Mouse (Mus musculus): ENCODE data around the gene Kcnc3.

Gene Kcnc3

GRCm38 (mm10) chr7:44590402-44591347 lies at the start of gene Kcnc3:
Gene Kcnc3, plus strand, starts transcription at chr7:44590664.
- peak; percentile 88 for DNase-seq (ENCODE audit: low spot score)

DNA sequence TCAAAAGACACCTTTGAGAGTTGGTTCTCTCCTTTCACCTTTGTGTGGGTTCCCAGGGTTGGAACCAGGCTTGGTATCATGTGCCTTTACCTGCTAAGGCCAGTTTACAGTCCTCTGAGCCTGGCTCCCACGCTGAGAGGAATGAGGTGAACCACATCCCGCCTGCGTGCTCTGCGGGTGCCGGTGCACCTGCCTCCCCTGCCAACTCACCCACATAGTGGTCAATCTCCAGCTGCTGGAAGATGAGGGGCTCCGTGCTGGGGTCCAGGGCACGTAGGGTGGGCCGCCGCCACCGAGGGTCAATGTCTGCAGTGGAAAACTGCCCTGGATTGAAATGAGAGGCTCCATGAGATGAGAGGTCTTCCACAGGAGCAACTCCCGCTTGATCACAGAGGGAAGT lies 47.9 kb upstream of the Kcnc3 start:
- no peak for DNase-seq (ENCODE audit: low spot score)

GRCm38 (mm10) chr7:44543071-44543470 lies 47.4 kb upstream of the Kcnc3 start:
- no peak for DNase-seq (ENCODE audit: low spot score)

GRCm38 (mm10) chr7:44546274-44546673 lies 44.2 kb upstream of the Kcnc3 start:
- no peak for DNase-seq (ENCODE audit: low spot score)

- no peak for DNase-seq (ENCODE audit: low spot score)
Observed at GRCm38 (mm10) chr7:44547041-44547440, 43.4 kb upstream of the Kcnc3 start.

GRCm38 (mm10) chr7:44547725-44548124 lies 42.7 kb upstream of the Kcnc3 start:
- DNase-seq (ENCODE audit: low spot score) = no peak

DNA sequence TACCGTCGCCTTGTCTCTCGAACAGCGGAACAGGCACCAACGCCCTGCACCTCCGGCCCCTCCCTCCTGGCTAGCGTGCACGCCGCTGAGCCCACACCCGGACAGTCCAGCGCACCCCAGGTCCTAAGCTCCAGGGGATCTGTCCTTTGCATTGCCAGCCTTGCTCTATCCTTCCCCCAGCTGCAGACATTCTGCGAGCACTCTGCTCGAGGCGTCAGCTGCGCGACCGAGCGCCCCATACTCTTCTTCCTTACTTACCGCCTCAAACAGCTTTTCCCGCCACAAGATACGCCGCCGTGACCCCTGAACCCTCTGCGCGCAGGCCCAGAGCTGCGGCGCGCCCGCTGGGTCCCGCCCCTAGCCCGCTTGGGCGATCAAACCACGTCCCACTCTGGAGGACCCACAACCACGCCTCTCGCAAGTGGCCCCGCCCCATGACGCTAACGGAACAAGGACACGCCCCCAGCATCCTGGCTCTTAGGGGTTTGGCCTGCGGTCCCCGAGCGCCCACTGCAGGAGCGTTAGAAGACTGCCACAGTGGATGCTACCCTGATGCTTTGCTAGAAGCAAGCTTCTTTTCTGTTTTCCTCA lies 41.9 kb upstream of the Kcnc3 start, which contains the start of gene Pold1:
Gene Pold1 (minus strand): TSS at position 353 of the 591 bp plus-strand sequence.
- peak; percentile 100 for DNase-seq (ENCODE audit: low spot score)

GRCm38 (mm10) chr7:44549621-44550408 lies 40.6 kb upstream of the Kcnc3 start:
- peak; percentile 45 for DNase-seq (ENCODE audit: low spot score)

DNA sequence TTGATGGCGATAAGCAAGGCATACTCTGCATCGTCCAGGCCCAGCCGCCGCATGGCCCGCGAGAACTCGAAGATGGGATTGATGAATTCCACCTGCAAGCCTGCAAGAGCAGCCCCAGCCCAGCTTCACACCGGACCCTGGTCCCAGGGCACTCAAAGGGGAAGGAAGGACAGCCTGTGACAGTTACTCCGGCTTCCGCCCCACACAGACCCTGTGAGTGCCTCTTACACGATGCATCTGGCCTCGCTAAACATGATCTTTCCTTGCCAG lies 40.1 kb upstream of the Kcnc3 start:
- DNase-seq (ENCODE audit: low spot score) = peak; percentile 47

DNA sequence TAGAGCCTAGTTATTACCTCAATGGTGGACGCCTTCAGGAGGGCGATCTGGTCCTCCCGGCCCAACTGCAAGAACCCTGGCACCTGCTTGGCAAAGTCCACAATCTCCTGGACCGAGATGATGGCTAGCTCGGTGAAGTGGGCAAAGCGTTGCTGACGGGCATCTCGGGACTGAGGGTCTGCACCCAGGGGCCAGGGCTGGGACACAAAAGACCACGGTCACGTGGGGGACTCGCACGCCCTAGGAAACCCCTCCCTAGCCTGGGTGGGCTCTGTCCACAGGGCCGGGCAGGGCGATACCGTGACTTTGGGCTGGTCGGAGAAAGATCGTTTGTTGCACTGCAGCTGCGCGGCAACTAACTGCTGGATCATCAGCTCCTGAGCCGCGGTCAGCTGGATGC lies 39.2 kb upstream of the Kcnc3 start:
- DNase-seq (ENCODE audit: low spot score) = peak; percentile 44

- peak; percentile 50 for DNase-seq (ENCODE audit: low spot score)
Observed at GRCm38 (mm10) chr7:44551731-44552130, 38.7 kb upstream of the Kcnc3 start.

GRCm38 (mm10) chr7:44552141-44552908 lies 38.1 kb upstream of the Kcnc3 start:
- peak; percentile 44 for DNase-seq (ENCODE audit: low spot score)

GRCm38 (mm10) chr7:44553196-44553764 lies 37.2 kb upstream of the Kcnc3 start:
- DNase-seq (ENCODE audit: low spot score) = peak; percentile 98

DNA sequence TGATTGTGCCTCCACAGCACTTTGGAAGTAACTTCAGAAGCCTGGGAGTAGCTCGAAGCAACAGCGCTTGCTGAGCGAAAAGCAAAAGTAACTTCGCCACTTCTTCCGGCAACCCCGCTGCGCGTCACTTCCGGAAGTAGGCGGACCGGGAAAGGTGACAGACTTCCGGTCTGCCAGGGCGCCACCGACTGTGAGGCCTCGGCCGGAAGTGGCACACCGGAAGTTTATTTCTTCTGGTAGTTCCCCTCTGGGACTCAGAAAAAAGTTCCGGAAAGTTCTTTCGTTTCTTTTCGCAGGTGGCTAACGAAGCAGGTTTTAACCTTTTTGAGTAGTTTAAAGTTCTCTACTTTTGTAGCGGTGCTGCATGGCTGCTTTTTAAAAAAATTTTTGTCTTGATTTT lies 36.6 kb upstream of the Kcnc3 start, which contains the start of gene Nr1h2:
Gene Nr1h2 (minus strand): TSS at position 126 of the 400 bp plus-strand sequence.
- peak; percentile 95 for DNase-seq (ENCODE audit: low spot score)

DNA sequence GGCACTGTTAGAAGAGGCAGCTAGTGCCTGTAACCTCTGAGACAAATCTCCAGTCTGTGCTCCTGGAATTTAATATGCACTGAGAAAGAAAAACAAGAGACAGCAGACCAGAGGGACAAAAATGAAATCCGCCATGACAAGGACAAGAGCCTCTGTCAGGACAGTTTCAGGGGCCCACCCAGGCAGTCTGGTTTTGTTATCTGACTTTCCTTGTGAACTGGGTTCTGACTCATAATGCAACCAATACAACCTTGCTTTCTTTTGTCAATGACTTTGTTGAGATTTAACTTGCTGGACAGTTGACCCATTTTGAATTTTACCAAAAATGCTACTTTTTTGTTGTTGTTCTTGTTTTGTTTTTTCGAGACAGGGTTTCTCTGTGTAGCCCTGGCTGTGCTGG lies 32.8 kb upstream of the Kcnc3 start:
- DNase-seq (ENCODE audit: low spot score) = no peak

DNA sequence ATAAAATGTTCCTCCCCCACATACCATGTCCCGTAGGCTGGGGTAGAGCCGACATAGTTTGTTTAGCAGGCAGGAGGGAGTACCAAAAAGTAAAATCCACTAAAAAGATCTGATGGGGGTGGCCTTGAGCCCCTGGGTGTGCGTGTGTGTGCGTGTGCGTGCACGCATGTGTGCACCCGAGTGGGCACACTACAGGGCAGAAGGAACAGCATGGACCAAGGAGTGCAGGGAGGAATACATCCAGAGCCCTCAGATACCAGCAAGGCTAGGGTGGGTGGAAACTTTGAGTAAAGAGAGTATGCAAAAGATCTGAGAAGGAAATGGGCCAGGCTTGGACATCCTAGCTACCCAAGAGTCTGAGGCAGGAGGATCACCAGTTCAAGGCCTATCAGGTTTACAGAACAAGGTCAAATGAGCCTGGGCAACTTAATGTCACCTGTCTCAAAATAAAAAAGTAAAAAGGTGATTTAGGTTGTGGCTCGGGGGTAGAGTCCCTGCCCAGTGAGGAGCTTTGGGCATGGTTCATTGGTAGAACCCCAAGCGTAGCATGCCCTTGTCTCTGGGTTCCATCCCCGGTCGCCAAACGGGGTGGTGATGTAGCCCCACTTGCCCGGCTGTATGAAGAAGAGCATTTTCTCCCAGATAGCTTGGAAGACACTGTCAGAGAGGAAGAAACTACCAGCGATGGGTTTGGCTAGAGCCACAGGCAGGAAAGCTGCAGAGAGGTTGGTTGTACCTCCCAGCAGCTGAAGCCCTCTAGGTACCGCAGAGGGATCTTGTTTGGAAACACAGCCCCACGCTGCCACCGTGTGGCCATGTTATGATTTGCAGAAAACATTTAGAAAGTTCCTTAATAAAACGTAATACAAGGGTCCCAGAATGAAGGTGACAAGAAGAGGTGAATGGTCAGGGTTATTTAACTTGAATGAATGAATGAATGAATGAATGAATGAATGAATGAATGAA lies 29.7 kb upstream of the Kcnc3 start:
- peak; percentile 88 for DNase-seq (ENCODE audit: low spot score)

DNA sequence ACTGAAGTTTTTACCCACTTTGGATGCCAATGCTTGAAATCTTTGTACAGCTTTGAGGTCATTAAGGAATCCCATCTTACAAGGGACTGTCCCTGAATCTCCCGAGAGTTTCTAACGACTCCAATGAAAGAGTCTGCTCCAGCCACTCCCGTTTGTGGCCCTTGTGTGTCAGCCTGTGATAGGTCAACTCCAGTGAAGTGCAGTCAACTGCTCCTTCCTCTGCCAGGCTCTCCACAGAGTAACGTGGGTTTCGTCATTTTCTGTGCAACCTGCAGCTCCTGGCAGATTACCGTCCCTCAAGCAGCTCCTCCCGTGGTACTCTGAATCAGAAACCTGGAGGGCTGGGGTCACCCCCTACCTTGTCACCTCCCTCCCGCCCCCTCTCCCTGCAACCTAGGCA lies 27.2 kb upstream of the Kcnc3 start:
- no peak for DNase-seq (ENCODE audit: low spot score)

GRCm38 (mm10) chr7:44564486-44564885 lies 26.0 kb upstream of the Kcnc3 start:
- no peak for DNase-seq (ENCODE audit: low spot score)

DNA sequence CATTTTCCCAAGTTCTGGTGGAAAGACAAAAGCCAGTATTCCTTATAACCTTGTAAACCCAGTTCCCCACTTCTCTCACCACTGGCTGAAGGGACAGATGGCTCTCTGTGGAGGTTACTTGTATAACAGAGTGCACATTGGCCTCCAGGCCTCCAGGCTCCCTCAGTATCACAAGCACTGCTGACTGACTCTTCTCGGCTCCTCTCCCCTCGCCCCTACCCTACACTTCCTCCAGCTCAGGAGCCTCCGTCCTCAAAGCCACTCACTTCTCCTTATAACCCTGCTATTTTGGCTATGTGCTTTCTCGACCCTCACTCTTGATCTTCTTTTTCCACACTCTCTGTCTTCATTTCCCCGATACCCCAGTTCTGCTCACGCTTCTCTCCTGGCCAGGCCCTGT lies 25.1 kb upstream of the Kcnc3 start:
- no peak for DNase-seq (ENCODE audit: low spot score)

DNA sequence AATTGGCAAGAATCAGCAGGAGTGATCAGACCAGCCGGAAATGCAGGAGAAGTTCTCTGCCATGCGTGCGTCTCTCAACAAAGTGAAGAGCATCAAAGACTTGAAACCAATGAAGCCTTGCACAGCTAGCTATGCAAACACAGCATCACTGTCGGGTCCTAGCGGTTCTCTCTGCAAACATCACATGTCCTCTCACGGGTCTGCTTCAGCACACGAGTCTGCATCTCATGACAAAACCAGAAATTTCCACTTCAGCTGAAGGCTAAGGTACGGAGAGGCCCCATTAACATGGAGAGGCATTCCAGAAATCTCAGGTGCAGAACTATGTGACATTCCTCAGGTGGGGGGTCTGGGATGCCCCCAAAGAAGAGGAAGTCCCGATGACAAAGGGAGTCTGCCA lies 21.7 kb upstream of the Kcnc3 start:
- no peak for DNase-seq (ENCODE audit: low spot score)
